21 mouse cellular contexts compared by ENCODE assay signal in the genomic region with DNA sequence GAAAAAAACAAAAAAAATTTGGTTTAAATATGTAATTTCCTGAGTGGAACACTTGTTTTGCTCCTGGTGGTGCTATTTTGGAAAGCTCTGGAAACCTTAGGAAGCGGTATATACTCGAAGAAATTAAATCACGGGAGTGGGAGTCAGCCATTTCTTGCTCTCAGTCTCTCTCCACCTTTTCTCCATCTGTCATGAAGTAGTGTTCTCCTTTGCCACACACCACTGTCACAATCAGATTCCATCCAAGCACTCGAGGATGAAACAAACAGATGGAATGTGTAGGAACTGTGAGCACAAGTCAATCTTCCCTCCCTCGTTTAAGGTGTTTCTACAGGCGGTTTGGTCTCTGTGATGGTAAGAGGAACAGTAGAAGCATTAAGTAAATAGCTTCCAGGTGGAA.
DNase-seq lines count a peak whose midpoint lies in the region; ATAC-seq lines count a peak whose summit lies in the region.
"Had no signal": no experiment of that assay in that cellular context is flagged by ENCODE, and none has a peak within 500 bp of the region (broad histone marks: within the 10 kb centered on the region; RNA-seq: fewer than 3 reads in every experiment).

No protein-coding gene starts in this region.

- DNase-seq in frontal cortex, postnatal 10 days (ENCODE audit: low spot score in 2 of 2), result no peak
- peak; percentile 4 for DNase-seq in left cerebral cortex, adult 11 months (ENCODE audit: low spot score)
- DNase-seq in left cerebral cortex, postnatal 14 days (ENCODE audit: low spot score in 2 of 2), result no peak
- peak; percentile 15 for DNase-seq in right cerebral cortex, adult 18-20 months
- DNase-seq in right cerebral cortex, postnatal 14 days, result no peak
- DNase-seq in brain, adult 2 months (ENCODE audit: low read depth, low spot score), result peak; percentile 82
- DNase-seq in adrenal gland, postnatal 10 days, result no peak
- DNase-seq: adrenal gland, adult 8-10 months; adrenal gland, postnatal 25 days; B cell, adult 2 months; cerebellum, adult 11-12 months; cerebellum, adult 2 months; cerebellum, adult 9-10 months; cerebellum, postnatal 10 days; cerebellum, postnatal 25 days had no signal

- ATAC-seq in frontal cortex, adult (ENCODE audit: low TSS enrichment), result peak; percentile 96
- ATAC-seq: activated CD4-positive, CD25-positive, alpha-beta regulatory T cell, adult 4 months; CD4-positive, CD25-positive, alpha-beta regulatory T cell, adult 4 months; forebrain, embryonic 13.5 days; forebrain, embryonic 15.5 days; Patski had no signal

- intact Hi-C loops in left cerebral cortex, postnatal 14 days (cut with DNase I), result no loop called here

Comparison
In these comparisons a context has a peak if more than half of its experiments do, and no peak if none do; other contexts are left out.
1. DNase-seq: peak in left cerebral cortex, adult 11 months (single experiment), right cerebral cortex, adult 18-20 months (single experiment) and brain, adult 2 months (single experiment); none in frontal cortex, postnatal 10 days (0 of 2), left cerebral cortex, postnatal 14 days (0 of 2), right cerebral cortex, postnatal 14 days (single experiment) and adrenal gland, postnatal 10 days (single experiment).